Mouse (Mus musculus) limb, embryonic 11.5 days (tissue): ENCODE measurements around the gene Tmem94. TPM values are rescaled to one million over a fixed set of nuclear protein-coding genes. Genes with fewer than 3 reads are reported as not detected.
"Not testable (repeated sequence)": the region's sequence is repeated elsewhere in the genome, so short reads cannot be mapped to it uniquely, and the experiment has no call there.

Experiments used
- ATAC-seq: fragments of 200-750 bp; cut with Nextera tagmentation; 2 replicates; pipeline ENCODE4 v1.8.0; 2017; ENCODE audit warnings: low read depth; ENCODE audit not compliant: insufficient number of reproducible peaks, low FRiP score, low TSS enrichment
- DNase-seq: peaks from one replicate; pipeline ENCODE4 v3.0.0-alpha.2; 2015; ENCODE audit warnings: low spot score
- H3K27ac ChIP-seq: fragments of 300-500 bp; sonication (generic); replicated peaks from 2 replicates; pipeline ENCODE4 v1.5.1; 2014; ENCODE audit warnings: low read depth, mild to moderate bottlenecking, low read length
- H3K27me3 ChIP-seq: fragments of 300-500 bp; sonication (generic); 2 replicates; pipeline ENCODE4 v1.6.1; 2014; ENCODE audit warnings: mild to moderate bottlenecking, low read length, mixed read lengths; ENCODE audit not compliant: control insufficient read depth, insufficient read depth
- H3K36me3 ChIP-seq: fragments of 300-500 bp; sonication (generic); 2 replicates; pipeline ENCODE4 v1.6.1; 2014; ENCODE audit warnings: mild to moderate bottlenecking, low read length, moderate library complexity, mixed read lengths; ENCODE audit not compliant: control insufficient read depth, insufficient read depth
- H3K4me1 ChIP-seq: fragments of 300-500 bp; sonication (generic); 2 replicates; pipeline ENCODE4 v1.6.1; 2014; ENCODE audit warnings: low read length, mixed read lengths; ENCODE audit not compliant: control insufficient read depth, insufficient read depth
- H3K4me2 ChIP-seq: fragments of 300-500 bp; sonication (generic); 2 replicates; pipeline ENCODE4 v1.6.1; 2014; ENCODE audit warnings: low read depth, mild to moderate bottlenecking, moderate library complexity; ENCODE audit not compliant: severe bottlenecking
- H3K4me3 ChIP-seq: fragments of 300-500 bp; sonication (generic); 2 replicates; pipeline ENCODE4 v1.5.1; 2014; ENCODE audit warnings: low read depth, low read length
- H3K9ac ChIP-seq: fragments of 300-500 bp; sonication (generic); 2 replicates; pipeline ENCODE4 v1.6.1; 2014; ENCODE audit warnings: mild to moderate bottlenecking, low read length
- H3K9me3 ChIP-seq: fragments of 300-500 bp; sonication (generic); 2 replicates; pipeline ENCODE4 v1.6.1; 2016; ENCODE audit warnings: low read length; ENCODE audit not compliant: control insufficient read depth
- WGBS: fragments of 180-500 bp; shearing (Covaris S2); extraction: QIAGEN DNeasy Blood & Tissue Kit; methylation state at CpG from one replicate; pipeline ENCODE4 v1.1.7; 2014; 5-methylcytosine and 5-hydroxymethylcytosine counted together
- polyA plus RNA-seq: library from polyadenylated mRNA; unstranded; fragments of >200 nt; fragmentation: Nextera tagmentation; extraction: Ambion mirVana; gene quantifications from 2 replicates; pipeline ENCODE4 v1.2.1, GENCODE M21; 2014

The Tmem94 gene
- polyA plus RNA-seq, 1 experiment from 2014 or later, result 17.4 TPM

DNA sequence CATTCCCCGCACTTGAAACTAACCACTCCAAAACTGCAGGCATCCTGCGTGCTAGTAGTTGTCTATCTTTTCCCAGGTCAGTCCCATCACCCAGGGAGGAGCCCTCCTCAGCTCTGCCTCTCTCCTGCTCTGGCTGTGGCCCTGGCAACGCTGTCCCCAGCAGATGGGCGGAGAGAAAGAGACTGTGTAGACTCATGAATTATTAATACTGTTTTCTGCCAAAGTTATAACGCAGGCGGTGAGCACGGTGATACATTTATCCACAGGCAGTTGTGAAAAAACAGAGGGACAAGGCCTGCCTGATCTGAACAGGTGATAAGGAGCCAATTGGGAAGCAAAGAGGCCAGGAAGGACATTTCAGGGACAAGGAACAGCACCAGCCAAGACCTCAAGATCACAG lies 12.6 kb upstream of the Tmem94 start:
- Histone ChIP-seq H3K27ac (no peak overlapping the region), H3K9ac (no peak overlapping the region), H3K36me3 (no peaks in the 10 kb centered on the region), H3K27me3 (no peaks in the 10 kb centered on the region), H3K4me3 (no peak overlapping the region), H3K9me3 (no peaks in the 10 kb centered on the region), H3K4me1 (no peaks in the 10 kb centered on the region), H3K4me2 (no peak overlapping the region)
- WGBS, result 86% methylated on average over 7 of the region's 7 CpGs
- no peak for ATAC-seq
- no peak for DNase-seq

DNA sequence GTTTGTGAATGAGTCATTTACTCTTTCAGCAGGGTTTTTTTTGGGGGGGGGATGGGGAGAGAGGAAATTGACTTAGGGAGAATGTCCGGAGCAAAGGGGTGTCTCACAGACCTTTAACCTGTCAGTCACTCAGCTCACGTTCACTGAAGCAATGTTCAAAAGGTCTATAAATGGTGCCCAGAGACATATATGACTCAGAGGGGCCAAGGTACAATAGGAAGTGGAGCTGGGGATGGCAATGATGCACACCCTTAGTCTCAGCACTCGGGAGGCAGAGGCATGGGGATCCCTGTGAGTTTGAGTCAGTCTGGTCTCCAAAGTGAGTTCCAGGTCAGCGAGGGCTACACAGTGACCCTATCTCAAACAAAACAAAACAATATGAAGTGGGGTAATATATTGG lies 11.7 kb upstream of the Tmem94 start:
- H3K9me3 ChIP-seq, result no peaks in the 10 kb centered on the region

DNA sequence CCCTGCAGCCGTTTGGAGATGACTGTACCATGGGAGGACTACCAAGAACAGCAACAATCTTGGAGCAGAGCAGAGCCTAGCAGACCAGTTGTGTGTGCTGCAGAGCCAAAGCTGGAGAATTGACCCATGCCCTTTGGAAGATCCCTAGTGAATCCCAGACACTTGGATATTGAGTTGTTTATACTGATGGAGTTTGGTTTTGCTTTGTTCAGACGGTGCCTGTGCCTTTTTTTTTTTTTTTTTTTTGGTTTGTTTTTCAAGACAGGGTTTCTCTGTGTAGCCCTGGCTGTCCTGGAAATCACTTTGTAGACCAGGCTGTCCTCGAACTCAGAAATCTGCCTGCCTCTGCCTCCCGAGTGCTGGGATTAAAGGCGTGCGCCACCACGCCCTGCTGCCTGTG lies 3.1 kb upstream of the Tmem94 start:
- not testable (repeated sequence) for ATAC-seq

More for the DNA sequence above, 11.7 kb upstream of the Tmem94 start:
- Histone ChIP-seq H3K4me1 (no peaks in the 10 kb centered on the region), H3K4me2 (no peak overlapping the region), H3K4me3 (no peak overlapping the region), H3K36me3 (no peaks in the 10 kb centered on the region), H3K27ac (no peak overlapping the region), H3K9ac (no peak overlapping the region), H3K27me3 (no peaks in the 10 kb centered on the region)
- ATAC-seq, result no peak
- 79% methylated on average over 4 of the region's 4 CpGs for WGBS
- DNase-seq, result no peak

DNA sequence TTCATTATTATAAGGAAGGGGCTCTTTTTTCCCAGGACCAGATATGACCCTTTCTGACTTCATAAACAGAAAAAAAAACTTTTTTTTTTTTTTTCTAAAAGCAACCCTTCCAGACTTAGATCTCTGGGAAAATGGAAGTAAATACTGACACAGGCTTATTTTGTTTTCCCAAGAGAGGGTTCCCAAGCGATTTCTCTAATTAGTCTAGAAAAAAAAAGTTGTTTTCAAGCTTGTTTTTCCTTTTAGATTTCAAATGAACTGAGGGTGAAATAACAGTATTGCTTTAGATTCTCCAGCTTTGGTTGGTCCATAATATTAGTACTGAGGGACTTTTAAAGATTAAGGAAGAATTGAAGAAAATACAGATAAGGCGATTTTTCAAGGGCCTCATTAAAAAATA lies 535 bp upstream of the Tmem94 start:
- H3K27ac ChIP-seq, result no peak overlapping the region
- H3K9me3 ChIP-seq, result no peaks in the 10 kb centered on the region
- DNase-seq (no peak), ATAC-seq (no peak)
- 32% methylated on average over 2 of the region's 2 CpGs for WGBS
- no peaks in the 10 kb centered on the region for H3K27me3 ChIP-seq
- H3K4me1 ChIP-seq, result 0 out of 2 replicates have a peak, but pooled peaks cover 4% of the 10 kb centered on the region
- no peaks in the 10 kb centered on the region for H3K36me3 ChIP-seq
- H3K9ac ChIP-seq, result no peak overlapping the region
- peak overlapping the region; percentile 84 for H3K4me3 ChIP-seq
- peak overlapping the region; percentile 41; the same call in 1 of the 2 replicates for H3K4me2 ChIP-seq

More for the DNA sequence above, 3.1 kb upstream of the Tmem94 start:
- not testable (repeated sequence) for H3K9me3 ChIP-seq, H3K27ac ChIP-seq, DNase-seq, H3K4me1 ChIP-seq, H3K4me3 ChIP-seq, H3K4me2 ChIP-seq, H3K9ac ChIP-seq, H3K27me3 ChIP-seq, H3K36me3 ChIP-seq
- 96% methylated on average over 7 of the region's 7 CpGs for WGBS

DNA sequence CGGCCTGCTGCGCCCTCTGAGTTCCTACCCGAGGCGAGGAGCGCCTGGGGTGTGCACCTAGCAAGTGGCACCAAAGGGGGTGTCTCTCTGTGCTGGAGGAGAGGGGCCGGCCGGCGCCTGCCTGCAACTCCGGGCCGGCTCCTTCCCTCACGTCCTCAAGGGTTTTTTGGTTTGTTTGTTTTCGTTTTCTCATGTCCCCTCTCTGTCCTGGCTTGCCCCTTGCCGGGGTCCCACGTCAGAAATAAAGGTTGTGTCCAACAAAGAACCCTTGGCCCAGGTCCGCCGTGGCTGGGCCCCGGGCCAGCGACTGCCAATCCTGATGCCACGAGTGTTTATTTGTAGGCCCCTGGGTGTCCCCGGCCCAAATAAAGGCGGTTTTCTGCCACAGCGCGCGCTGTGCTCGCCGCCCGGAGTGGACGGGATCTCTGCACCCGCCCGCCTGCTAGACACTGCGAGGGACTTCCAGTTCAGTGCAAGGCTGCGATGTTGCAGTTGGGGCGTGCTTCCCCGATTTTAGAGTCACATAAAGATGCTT lies 441 bp downstream of the Tmem94 start:
- Histone ChIP-seq H3K27me3 (no peaks in the 10 kb centered on the region), H3K4me3 (peak overlapping the region; percentile 84), H3K4me2 (peak overlapping the region; percentile 75), H3K9me3 (no peaks in the 10 kb centered on the region), H3K4me1 (0 out of 2 replicates have a peak, but pooled peaks cover 4% of the 10 kb centered on the region), H3K9ac (peak overlapping the region; percentile 91), H3K27ac (peak overlapping the region; percentile 66), H3K36me3 (no peaks in the 10 kb centered on the region)
- DNase-seq (no peak), ATAC-seq (peak; percentile 77)
- WGBS, result 0% methylated on average over 34 of the region's 34 CpGs

DNA sequence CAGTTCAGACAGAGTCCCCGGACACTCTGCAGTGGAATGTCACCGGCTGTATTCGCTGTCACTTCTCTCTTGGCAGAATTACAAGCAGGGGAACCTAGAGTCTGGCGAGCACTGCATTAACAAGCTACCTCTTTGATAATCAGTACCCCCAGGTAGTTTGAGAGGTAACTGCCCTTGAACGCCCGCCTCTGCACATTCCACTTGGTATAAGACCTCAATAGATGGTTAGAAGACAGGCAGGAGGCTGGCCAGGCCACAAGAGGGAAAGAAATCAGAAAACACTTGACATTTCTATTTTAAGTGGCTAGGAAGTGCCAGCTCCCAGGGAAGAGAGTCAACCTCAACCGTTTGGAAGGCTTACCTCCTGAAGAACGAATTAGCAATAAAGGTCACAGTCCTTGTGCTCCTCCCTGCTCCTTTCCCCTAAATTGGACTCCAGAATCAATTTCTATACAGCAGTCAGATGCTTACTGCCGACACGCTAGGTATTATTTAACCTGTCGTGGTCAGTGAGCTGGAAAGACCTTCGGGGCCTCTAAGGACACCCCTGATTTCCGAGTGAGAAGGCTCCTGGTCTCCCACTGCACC lies 1.2 kb downstream of the Tmem94 start:
- 50% methylated on average over 13 of the region's 13 CpGs for WGBS
- Histone ChIP-seq H3K36me3 (no peaks in the 10 kb centered on the region), H3K4me1 (0 out of 2 replicates have a peak, but pooled peaks cover 4% of the 10 kb centered on the region), H3K27me3 (no peaks in the 10 kb centered on the region), H3K9ac (peak overlapping the region; percentile 91), H3K4me2 (peak overlapping the region; percentile 75), H3K4me3 (peak overlapping the region; percentile 84), H3K27ac (no peak overlapping the region; the same call in 1 of the 2 replicates), H3K9me3 (no peaks in the 10 kb centered on the region)
- ATAC-seq (no peak), DNase-seq (no peak)

DNA sequence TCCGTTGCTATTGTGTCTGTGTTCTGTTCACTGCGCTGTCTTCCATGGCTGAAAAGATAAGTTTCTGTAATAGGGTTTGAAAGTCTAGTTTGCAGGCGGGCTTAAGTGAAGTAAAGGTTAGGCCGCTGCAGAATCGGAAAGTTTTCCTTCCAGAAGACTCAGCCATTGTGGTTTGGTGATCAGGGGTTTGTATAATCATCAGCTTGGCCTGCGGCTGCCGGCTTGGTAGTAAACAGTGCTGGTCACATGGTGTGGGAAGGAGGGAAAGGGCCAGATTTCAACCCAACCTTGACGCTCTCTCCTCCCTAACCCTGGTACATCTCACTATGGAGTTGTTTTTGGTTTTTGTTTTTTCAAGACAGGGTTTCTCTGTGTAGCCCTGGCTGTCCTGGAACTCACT lies 1.7 kb downstream of the Tmem94 start:
- H3K36me3 ChIP-seq, result no peaks in the 10 kb centered on the region
- H3K4me2 ChIP-seq, result no peak overlapping the region
- H3K4me3 ChIP-seq, result no peak overlapping the region
- DNase-seq, result no peak
- 94% methylated on average over 8 of the region's 8 CpGs for WGBS
- H3K27me3 ChIP-seq, result no peaks in the 10 kb centered on the region
- ATAC-seq, result no peak
- no peak overlapping the region for H3K9ac ChIP-seq
- H3K4me1 ChIP-seq, result 0 out of 2 replicates have a peak, but pooled peaks cover 4% of the 10 kb centered on the region
- H3K27ac ChIP-seq, result no peak overlapping the region
- H3K9me3 ChIP-seq, result no peaks in the 10 kb centered on the region

DNA sequence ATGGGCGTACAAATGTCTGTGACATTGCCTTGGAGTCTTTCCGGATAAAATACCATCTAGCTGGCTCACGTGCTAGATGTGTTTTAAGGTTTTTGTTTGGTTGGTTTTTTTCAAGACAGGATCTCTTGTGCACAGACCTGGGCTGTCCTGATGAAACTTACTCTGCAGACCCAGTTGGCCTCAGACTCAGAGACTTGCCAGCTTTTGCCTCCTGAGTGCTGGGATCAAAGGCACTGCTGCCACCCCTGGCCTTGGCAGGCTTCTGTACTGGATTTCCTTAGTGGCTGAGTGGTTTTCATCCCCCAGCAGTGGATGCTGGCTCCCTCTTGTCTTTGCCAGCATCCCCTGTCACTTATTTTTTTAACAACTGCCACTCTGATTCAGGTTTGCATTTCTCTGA lies 3.7 kb downstream of the Tmem94 start:
- no peak overlapping the region for H3K27ac ChIP-seq
- no peak overlapping the region for H3K4me3 ChIP-seq
- H3K9ac ChIP-seq, result no peak overlapping the region
- 94% methylated on average over 3 of the region's 3 CpGs for whole genome bisulfite sequencing
- H3K27me3 ChIP-seq, result no peaks in the 10 kb centered on the region
- 0 out of 2 replicates have a peak, but pooled peaks cover 4% of the 10 kb centered on the region for H3K4me1 ChIP-seq
- H3K4me2 ChIP-seq, result no peak overlapping the region
- H3K9me3 ChIP-seq, result no peaks in the 10 kb centered on the region
- H3K36me3 ChIP-seq, result no peaks in the 10 kb centered on the region
- ATAC-seq (no peak), DNase-seq (no peak)
